Mouse (Mus musculus) right cerebral cortex, postnatal 14 days (tissue): ENCODE measurements around the gene Glcci1.
"Not testable (repeated sequence)": the region's sequence is repeated elsewhere in the genome, so short reads cannot be mapped to it uniquely, and the experiment has no call there.

Experiments
- DNase-seq: peaks from one replicate; pipeline ENCODE4 v3.0.0; 2022

Gene Glcci1

GRCm38 (mm10) chr6:8495827-8496222, 13.6 kb upstream of the Glcci1 start:
- no peak for DNase-seq

GRCm38 (mm10) chr6:8497234-8497867, 12.0 kb upstream of the Glcci1 start:
- no peak for DNase-seq

DNA sequence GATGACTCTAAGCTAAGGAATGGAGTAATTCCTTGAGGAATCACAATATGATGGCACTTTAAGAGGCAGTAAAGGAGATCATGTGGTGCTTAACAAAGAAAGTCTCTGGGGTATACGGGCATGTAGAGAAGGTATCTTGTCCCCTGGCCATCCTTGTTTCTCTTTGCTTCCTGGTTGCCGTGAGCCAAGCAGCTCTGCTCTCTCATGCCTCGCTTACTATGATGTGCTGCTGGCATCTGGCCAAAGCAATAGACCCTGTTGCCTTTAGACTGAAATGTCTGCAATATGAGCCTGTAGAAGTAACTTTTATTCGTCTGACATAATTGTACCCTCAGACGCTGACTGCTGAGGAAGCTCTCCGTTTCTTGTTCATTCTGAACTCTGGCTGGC, 11.5 kb upstream of the Glcci1 start:
- DNase-seq: no peak

GRCm38 (mm10) chr6:8498961-8499360, 10.4 kb upstream of the Glcci1 start:
- DNase-seq: no peak

DNA sequence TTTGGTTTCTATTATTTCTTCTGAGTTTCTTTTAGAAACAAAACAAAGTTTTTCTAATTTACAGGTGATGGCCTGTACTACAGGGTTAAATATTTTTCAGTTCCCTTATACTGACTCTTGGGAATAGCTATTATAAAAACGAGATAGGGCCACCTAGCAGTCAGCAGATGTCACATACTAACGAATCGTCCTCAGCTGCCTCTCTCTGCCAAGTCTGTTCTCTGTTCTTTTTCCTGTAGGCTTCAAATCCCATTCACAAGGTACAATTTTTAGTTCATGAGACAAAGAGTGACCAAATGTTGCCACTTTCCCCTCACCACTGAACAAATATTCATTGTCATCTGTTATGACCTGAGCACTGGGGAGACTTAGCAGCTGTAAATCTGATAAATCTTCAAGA, 5.4 kb upstream of the Glcci1 start:
- no peak for DNase-seq

GRCm38 (mm10) chr6:8504521-8505228, 4.7 kb upstream of the Glcci1 start:
- DNase-seq: no peak

GRCm38 (mm10) chr6:8506631-8507030, 2.8 kb upstream of the Glcci1 start:
- DNase-seq: no peak

DNA sequence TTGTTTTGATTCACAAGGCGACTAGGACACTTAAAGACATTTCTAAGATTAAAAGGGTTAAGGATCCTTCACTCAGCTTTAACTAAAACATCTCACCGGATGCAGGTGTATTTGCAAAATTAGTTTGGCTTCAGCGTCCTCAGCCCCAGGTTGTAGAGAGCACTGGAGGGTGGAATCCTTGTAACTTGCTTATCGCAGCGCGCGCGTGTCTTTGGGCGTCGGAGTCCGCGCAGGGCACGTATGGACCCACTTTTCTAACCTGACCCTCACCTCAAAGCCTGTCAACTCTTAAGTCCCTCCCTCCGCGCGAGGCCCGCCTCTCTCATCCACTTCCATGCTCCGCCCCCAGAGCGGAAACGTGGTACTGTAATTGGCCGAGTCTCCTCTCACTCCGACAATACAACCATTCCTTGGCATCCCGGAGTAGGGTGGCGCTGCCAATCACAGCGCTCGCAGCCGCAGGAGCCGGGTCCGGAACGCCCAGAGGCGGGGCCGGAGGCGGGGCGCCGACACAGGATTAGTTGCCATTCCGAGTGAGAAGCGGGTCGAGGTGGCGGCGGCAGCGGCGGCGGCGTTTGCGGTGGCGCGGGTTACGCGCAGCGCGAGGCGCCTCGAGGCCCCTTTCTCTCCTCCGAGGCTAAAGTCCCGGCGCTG, 390 bp upstream of the Glcci1 start:
- DNase-seq: peak; percentile 98

DNA sequence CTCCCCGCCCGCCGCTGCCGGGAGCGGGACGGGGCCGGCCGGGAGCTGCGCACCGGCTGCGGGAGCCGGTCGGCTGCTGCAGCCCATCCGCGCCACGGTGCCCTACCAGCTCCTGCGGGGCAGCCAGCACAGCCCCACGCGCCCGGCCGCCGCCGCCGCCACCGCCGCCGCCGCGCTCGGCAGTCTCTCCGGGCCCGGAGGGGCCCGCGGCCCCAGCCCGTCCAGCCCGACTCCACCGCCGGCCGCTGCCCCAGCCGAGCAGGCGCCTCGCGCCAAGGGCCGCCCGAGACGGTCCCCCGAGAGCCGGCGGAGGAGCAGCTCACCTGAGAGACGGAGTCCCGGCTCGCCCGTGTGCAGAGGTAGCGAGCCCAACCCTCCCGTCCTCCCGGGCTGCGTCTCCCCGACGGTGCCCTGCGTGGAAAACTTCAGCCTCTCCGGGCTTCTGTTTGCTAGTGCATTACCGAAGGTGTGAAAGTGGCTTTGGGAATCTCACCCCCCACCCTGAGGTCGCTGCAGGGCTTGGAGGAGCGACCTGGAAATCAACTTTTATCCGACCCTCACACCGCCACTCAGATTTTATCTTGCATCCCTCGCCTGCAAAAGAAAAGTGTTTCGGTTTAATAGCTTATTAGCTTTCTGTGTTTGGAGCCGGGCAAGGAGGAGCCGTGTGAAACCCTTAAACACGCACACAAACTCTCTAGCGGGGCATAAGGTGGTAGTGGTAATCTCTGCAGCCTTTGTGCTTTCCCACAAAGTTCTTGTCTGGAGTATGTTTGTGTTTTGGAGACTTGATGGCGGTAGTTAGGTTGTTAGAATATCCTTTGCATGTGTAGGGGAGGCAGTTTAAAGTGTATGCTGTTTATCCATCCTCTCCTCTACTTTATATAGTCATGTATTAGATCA, 812 bp downstream of the Glcci1 start:
- peak; percentile 28 for DNase-seq

DNA sequence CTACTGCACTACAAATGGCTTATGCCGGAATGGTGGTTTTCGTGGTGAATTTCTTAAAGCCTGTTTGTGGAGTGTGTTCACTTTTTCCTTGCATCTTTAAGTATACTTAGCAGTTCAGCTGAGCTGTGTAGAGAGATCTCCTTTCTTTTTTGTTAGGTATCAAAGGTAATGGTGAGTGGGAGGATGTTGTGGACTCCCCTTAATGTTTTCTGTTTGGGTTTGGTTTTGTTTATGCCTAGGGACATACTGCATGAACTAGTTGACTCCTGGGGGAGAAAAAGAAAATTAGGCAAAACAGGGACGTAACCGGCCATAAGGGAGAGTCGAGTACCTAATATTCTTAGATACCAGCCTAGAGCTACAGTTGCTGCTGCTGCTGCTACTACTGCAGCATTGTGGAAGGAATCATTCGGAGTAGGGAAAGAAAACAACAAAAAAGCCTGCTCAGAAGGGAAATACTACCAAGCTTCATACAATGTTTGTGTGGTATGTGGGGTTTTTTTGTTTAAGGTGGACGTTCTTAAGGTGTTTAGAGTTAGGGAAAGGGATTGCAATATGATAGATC, 1.5 kb downstream of the Glcci1 start:
- no peak for DNase-seq

DNA sequence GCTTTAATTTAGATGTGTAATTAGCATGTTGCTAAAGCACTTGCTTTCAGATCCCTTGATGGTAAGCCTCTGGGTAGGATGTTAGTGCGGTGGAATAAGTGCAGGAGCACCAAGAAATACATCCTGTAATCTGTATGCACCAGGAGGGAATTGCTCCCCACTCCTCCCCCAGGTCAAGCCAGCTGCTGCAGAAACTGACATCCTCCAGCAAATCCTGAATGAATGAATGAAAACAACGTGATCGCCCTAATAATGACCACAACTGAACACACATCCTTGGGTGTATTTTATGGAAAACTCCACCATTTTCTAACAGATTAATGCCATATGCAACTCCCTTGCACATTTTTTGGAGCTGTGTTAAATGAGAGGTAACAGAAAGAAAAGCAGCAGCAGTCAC, 2.0 kb downstream of the Glcci1 start:
- no peak for DNase-seq

- no peak for DNase-seq
These were observed 3.0 kb downstream of the Glcci1 start for GRCm38 (mm10) chr6:8512416-8512815.

DNA sequence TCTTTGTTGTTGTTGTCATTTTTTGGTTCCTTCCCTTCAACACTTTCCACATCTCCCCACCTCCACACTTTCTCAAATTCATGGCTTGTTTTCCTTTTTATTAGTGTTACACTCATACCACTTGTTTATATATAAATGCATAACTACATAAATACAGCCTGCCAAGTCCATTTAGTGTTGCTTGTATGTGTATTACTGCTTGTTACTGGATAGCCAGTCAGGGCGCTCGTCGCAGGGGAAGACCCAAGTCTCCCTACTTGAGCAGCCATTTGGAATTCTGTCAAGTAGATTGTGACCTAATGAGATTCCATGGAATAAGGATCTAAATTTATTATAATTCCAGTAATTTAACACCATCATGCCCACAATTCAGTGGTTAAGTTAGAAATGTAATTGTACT, 10.3 kb downstream of the Glcci1 start:
- no peak for DNase-seq

DNA sequence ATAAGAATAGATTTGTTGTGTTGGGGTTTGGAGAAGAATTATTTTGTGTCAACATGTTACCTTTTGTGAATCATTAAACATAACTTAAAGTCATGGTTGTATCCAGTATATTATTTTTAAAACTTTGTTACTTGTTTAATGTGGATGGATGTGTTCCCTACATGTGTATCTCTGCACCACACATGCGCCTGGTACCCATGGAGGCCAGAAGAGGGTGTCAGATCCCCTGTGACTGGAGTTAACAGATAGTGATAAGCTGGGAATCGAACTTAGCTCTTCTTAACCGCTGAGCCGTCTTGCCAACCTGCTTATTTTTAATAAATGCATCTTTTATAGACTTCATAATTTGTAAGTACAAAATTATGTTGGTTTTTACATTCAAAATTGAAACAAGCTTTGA, 11.8 kb downstream of the Glcci1 start:
- no peak for DNase-seq

DNA sequence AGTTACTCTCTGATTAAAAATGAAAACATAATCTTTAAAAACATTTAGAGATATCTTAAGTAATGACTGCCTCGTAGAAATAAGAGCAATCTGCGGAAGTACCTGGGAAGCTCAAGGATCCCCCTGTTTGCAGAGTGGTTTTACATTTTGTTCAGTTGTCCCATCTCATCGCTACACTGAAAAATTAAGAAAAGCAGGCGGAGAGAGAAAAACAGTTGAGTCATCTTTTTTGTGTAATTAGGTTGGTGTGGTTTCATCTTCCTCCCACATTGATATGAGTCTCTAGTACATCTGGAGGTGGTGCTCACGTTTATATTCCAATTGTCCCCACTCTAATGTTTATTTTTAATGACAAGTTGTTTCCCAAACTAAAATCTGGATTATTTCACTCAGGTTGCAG, 15.3 kb downstream of the Glcci1 start:
- DNase-seq: no peak

DNA sequence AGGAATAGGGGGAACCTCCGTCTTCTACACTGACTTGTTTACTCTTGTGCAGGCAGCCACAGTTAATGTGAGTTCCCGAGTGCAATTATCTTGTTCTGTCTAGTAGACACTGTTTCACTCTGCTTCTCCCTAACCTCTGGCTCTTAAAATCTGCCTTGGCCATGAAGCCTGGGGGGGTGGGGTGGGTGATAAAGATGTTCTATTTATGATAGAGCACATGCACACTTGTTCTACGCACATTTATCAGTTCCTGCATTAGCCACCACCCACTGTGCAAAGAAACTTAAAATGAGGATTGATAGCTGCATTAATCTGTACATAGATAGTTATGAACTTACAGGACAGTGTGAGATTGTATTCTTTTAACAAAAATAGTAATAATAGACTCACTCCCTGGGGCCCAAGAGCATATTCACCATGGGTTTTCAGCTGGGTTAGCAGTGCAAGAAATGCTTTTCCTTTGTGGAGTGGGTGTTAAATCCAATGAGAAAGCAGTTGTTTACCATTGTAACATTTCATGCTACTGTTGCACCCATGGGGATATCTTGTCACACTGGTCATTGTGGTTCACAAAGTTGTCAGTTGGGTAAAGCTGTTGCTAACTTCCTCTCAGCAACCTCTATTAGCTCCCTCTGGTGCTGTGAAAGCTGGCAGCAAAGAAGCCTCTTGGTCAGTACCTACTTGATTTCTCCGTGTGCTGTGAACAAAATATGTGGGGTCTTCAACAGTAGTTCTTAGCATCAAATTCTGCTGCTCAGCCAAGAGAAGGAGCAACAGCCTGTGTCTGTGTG, 21.9 kb downstream of the Glcci1 start:
- DNase-seq: no peak

DNA sequence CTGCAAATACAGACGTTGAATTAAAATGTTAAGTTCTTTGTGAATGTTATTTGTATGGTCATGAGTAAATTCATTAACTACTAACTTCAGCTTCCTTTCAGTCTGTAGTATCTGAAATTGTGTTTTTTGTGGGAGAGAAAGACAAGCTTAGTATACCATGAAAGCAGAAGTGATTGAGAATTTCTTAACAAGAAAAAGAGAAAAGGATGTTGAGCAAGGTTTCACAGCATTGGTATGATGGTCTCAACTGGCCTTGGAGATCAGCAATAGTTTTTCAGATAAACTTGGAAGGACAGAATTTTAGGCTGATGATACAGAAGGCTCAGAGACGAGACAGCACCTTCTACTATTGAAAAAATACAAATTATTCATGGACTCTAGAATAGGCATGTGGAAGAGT, 27.5 kb downstream of the Glcci1 start:
- DNase-seq: no peak

GRCm38 (mm10) chr6:8541531-8541930, 32.1 kb downstream of the Glcci1 start:
- not testable (repeated sequence) for DNase-seq

- DNase-seq: no peak
These were observed 35.4 kb downstream of the Glcci1 start for GRCm38 (mm10) chr6:8544822-8545221.

- no peak for DNase-seq
These were observed 36.4 kb downstream of the Glcci1 start for GRCm38 (mm10) chr6:8545780-8546179.

GRCm38 (mm10) chr6:8551155-8551554, 41.8 kb downstream of the Glcci1 start:
- no peak for DNase-seq
